Mouse (Mus musculus): ENCODE measurements around the gene Fermt3.

Fermt3 gene

DNA sequence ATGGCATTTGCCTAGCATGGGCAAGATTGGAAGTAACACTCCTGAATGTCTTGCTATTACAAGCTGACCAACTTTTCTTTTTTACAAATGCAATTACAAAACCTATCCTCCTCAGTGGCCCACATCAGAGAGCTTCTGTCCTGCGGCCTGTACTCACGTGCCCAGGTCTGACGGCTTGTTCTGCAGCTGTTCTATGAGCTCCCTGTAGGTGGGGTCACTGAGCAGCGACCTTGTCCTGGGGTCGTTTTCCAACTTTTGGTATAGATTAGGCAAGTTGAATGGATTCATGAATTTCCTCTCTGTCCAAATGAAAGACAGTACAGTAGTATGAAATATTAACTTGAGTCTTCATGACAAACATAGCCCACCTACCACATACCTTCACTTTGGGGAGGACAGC, 14.7 kb upstream of the Fermt3 start:
- no peak for DNase-seq

DNA sequence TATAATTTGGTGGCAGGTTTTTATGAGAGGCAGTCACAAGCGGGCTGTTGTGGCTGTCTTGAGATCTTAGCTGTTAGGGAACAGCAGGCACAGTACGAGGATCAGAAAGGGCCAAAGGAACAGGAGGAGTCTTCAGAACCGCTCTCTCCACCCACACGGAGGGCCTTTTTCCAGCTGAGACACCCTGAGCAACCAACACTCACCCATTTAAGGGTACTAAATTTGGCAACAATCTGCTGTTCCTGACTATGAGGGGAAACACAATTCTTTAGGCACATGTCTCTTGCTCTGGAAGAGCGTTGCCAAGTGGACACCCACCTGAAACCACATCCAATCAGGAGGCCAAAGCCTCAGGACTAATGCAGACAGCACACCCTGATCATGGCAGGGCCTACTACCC, 10.3 kb upstream of the Fermt3 start:
- no peak for DNase-seq

DNA sequence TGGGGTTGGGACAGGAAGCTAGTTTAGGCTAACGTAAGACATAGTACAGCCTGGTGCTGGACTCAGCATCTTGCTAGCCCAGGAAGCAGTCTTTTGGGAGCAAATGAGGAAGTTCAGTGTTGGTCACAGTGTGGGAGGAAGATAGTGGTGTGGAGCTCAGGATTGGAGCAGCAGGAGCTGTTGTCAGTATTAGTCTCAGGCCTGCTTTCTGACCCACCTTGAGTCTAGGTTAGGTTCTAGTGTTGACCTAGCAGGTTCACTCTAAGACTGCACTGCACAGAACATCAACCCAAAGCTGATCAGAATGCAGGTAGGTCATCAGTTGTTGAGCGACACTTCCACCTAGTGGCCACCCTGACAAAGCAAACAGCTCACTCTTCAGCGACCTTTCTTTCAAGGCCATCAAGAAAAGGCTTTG, 964 bp upstream of the Fermt3 start:
- peak; percentile 58 for DNase-seq

DNA sequence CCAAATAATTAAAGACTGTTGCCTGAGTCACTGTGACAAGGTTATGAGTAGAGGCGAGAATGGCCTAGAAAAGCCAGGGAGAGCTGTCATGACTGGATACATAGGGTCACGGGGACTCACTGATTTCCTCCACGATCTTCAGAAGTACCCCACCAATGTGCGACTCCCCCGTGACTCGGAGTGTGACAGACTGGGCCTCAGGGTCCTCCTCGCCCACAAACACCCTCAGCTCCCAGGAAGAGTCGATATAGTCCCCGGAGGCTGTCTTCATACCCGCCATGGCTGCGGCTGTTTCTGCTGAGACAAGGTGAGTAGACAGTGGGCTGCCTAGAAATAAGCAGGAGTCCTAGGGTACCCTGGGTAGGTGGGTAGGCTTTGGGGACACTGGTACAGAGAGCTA, 723 bp downstream of the Fermt3 start:
- DNase-seq = no peak

DNA sequence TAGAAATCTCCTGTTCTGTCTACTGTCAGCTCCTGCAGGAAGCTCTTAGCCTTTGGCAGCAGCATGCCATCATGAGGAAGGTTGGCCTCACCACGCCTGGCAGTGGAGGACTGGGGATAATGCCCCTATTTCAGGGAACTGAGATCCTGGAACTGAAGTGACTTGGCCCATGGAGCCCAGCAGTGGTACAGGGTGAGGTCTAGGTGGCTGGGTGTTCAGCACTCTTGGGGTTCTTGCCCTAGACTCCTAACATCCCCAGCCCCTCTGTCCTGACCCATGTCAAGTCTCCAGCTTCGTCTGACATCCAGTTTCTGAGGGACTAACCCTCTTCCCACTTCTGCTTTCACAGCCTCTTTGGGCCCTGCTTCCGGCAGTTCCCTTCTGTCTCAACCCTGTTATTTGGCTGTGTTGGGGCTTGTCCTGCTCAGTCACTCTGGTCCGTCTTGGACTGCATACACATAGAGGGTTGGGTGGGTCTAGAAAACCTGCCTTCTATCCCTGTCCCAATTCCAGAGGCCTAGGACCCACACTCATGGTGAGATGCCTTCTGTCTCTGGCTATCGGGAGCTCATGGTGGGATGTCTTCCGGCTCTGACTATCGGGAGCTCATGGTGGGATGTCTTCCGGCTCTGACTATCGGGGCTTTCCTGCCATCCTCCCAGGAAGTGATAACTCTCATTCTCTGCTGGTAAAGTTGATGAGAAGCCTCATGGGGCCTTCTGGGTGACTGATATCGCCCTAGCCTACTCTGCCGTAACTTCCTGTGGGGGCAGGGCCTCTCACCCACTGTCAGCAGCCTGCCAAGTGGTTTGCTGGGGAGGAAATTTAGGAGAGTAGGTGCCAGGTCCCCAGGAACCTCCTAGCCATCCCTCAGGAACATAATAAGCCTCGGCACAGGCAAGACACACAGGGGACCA, 1.5 kb downstream of the Fermt3 start:
- DNase-seq = no peak

DNA sequence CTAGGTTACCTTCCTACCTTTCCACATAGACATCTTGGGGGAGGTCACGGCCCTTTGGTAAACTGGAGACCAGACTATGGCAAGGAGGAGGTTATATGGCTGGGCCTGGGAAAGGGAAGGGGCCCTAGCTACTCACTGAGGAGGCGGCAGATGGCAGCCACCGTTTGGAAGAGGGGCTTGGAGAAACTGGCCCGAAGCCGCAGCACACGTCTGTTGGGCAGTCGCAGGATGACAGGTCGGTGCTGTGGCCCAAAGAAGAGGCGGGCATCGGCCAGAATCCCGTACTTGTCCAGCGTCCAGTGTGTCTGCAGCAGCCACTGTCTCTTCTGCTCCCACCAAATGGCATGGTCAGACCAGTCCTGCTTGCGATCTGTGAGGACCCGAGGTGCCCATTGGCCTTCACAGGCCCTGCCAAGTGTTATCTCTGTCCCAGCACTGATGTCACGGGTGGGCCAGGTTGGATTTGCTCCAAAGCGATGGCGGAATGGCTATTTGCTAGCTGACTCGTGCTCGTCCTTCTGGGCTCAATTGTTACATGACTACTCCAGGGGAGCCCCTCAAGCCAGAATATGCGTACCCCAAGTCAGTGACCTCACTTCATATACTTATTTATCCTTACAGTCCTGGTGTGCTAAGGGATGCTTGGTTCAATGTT, 4.7 kb downstream of the Fermt3 start:
- no peak for DNase-seq

DNA sequence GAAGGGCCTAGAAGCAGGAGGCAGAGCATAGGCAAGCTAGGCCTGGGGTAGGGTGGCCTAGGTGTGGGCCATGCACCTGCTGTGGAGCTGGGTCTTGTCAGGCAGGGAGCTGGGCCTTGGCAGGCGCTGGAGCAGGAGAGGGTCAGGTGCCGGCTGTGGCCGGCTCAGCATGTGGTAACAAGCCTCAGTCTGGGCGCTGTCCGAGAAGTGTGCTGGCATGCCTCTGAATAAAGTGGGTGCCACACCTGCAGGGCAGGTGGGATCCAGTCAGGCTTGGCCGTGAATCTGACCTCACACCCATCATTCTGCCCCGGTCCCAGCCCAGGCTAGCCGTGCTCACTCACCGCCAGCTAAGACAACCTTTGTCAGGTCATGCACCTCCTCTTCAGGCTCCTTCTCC, 5.3 kb downstream of the Fermt3 start:
- no peak for DNase-seq

DNA sequence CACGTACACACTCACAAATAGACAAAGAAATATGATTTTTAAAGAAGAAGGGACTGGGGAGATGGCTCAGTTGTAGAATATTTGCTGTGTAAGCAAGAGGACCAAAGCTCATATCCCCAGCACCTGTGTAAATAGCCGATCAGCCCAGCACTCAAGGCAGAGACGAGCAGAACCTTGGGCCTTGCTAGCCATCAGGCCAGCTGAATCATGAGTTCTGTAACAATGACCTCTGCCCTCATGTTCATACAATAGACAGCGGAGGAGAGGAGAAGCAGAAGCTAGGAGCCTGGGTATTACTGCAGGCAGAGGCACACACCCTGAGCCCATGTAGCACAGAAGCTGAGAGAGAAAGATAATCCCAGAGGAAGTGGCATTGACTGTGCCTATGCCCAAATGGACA, 6.8 kb downstream of the Fermt3 start:
- DNase-seq = no peak

DNA sequence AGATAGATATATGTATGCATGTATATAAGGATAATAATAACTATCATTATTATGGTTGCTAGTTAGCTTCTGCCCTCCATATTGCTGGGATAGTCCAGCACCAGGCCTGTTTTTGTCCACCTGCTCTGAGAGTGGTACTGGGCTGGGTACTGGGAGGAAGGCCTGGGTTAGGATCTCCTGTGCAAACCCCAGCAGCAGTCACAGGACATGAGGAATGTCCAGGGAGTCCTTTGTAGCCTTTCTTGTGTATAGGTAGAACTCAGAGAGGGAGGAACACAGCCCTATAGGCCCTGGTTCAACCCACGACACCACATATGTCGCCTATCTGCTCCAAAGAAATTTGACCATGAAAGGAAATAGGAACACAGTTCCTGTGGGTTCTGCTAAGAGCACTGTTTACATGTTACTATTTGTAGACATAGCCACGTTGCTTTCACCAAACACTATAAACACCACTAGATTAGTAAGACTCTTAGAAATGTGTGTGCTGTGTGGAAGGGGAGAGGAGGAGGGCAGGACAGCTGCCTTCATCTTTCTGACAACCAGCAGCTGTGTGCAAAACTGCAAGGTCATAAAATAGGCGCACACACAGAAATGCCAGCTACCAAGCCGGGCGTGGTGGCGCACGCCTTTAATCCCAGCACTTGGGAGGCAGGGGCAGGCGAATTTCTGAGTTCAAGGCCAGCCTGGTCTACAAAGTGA, 12.2 kb downstream of the Fermt3 start:
- DNase-seq = no peak

DNA sequence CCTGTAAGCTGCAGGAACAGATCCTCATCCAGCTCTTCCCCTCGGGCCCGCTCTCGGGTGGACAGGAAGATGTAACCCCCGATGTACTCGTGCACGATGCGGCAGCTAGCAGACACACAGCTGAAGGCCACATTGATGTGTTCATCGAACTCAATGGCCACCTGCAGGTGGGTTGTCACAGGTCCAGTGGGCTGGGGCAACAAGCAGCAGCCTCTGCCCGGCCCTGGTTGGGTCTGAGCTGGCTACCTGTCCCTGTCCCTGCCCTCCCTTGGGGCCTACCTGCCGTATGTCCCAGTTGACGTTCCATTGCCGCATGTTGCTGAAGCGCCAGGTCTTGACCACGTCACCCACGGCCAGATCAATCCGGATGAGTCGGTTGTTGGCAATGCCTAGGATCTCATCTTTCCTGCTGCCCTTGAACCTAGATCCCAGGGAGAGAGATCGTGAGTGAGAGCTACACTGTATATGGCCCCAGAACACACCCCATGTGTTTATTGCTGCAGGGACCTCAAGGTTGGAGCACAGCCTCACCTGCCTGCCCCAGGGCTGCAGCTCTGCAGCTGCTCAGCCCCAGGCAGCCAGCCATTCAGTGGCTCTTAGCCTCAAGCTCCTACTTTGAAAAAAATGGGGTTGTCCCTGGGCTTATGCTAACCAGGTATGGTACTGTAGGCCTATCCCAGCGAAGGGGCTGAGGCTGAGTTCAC, 19.8 kb downstream of the Fermt3 start:
- DNase-seq = no peak

DNA sequence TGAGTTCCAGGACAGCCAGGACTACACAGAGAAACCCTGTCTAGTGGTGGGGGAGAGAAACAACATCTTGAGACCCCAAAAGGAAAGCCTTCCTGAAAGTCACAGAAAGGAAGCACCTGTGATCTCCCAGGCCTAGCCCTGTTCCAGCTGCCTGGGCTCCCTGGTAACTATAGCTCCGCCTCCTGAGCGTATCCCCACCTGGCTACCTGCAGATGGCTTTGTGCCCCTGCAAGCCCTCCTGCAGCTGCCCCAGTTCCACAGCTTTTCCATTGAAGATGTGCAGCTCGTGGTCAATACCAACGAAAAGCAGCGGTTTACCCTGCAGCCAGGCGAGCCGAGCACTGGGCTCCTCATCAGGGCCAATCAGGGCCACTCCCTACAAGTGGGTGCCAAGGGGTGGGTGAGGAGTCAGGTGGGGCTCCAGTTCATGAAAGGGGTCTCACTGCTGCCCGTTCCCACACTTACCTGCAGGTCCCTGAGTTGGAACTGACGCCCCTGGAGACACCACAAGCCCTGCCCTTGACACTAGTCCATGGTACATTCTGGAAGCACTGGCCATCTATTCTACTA, 21.5 kb downstream of the Fermt3 start:
- DNase-seq = peak; percentile 52

DNA sequence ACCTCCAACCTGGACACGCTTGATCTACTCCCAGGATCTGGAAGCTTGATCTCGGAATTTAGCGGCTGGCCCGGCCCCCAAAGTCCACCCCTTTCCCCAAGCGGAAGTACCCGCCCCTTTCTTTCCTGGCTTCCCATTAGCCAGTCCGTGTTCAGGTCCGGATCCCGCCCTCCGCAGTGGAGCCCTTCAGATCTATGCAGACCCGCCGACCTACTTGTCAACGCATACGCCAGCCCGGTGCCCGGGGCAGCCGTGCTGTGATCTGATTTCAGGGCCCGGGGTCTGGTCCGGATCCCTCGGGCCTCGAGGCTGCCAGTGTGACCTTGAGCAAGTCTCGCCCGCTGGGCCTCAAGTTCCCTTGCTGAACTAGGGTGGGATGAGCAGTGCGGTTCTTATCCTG, 23.3 kb downstream of the Fermt3 start, which contains the start of the genes Nudt22 and Trpt1:
Gene Nudt22 (minus strand): TSS at position 112 of the 400 bp plus-strand sequence.
Gene Trpt1 (plus strand): TSS at position 126 of the 400 bp plus-strand sequence.
- peak; percentile 92 for DNase-seq

DNA sequence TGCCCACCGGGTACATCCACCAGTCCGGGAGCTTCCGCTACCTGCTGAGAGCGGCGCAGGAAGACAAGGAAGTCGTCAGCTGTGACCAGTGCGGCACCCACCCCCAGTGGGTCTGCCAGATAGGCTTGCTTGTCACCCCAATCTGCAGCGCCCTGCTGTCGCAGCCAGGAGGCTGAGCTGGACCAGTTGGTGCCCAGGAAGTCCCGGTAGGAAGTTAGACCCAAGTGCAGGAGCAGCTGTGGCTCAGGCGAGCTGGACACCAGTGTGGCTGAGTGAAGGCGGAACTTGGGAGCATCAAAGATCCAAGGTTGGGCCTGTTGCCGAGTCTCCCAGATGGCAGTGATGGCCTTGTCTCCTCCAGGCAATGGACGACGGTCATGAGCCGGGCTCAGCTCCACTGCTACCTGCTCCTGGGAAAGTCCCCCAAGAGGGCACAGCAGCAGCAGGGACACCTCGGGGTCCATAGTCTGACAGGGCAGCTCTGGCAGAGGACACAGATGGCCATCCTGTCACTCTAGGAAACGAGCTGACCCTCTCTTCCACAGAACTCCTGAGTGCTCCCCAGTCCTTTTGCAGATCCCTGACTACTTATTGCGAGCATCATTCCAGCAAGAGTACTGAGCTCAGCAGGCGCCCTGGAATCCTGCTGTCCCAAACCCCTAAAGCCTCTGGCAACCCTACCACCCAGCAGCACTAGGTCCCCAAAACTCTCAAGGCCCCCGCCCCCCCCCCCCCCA, 23.8 kb downstream of the Fermt3 start:
- peak; percentile 76 for DNase-seq

DNA sequence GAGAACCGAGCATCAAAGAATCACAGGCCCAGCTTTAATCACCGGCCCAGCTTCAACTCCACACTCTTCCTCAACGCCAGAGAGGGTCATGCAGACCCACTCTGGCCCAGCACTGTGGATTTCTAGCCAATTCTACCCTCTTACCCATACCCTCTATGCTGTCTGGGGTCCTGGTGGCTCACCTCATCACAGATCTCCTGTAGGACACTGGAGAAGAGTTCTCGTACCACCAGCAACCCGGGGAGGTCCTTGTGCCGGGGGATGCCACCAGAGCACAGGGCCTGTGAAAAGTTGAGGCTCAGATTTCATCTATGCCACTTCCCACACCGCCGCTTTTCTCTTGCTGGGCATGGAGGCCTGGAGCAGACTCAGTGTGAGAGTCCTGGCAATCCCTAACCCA, 24.8 kb downstream of the Fermt3 start:
- DNase-seq = peak; percentile 48

DNA sequence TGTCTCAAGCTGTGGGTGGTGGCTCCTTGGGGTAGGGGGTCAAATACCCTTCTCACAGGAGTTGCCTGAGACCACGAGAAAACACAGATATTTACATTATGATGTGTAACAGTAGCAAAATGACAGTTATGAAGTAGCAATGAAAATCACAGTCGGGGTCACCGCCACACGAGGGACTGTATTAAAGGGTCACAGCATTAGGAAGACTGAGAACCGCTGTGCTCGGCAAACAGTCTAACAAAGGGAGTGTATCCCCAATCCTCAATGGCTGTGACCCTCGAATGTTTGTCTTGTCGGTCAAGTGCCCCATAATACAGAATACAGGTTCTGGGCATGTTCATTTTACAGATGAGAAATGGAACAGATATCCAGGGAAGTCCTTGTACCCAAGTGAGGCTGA, 25.3 kb downstream of the Fermt3 start:
- DNase-seq = peak; percentile 46

DNA sequence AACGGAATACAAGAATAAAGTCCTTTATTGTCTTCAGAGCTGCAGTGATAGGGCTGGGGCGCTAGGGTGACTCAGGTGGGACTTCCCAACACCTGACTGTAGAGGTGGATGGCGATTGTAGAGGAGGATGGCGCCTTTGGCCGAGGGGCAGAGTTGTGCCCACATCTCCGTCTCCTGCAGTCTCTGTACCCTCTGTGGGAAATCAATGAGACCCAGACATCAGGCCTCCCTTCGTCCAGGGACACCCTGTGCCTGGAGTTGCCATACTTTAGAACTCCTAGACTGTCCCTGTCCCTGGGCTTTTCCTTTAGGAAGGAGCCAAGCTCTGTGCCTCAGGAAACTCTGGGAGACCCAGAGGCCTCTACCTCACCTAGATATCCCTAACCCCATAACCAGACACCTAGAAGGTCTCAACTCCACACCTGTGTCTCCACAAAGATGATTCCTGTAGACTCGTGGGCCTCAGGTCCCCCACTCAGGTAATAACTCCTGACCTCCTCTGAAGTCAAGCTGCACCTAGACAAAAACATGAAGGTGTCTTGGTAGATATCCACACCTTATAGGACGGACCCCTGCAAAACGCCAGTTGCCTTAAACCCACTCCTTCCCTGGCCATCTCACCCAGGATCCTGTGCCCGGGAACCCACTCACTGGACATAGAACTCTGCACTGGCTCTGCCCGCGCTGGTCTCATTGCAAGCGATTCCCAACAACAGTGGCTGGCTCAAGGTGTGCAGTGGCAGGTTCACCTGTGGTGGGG, 26.1 kb downstream of the Fermt3 start:
- peak; percentile 52 for DNase-seq

DNA sequence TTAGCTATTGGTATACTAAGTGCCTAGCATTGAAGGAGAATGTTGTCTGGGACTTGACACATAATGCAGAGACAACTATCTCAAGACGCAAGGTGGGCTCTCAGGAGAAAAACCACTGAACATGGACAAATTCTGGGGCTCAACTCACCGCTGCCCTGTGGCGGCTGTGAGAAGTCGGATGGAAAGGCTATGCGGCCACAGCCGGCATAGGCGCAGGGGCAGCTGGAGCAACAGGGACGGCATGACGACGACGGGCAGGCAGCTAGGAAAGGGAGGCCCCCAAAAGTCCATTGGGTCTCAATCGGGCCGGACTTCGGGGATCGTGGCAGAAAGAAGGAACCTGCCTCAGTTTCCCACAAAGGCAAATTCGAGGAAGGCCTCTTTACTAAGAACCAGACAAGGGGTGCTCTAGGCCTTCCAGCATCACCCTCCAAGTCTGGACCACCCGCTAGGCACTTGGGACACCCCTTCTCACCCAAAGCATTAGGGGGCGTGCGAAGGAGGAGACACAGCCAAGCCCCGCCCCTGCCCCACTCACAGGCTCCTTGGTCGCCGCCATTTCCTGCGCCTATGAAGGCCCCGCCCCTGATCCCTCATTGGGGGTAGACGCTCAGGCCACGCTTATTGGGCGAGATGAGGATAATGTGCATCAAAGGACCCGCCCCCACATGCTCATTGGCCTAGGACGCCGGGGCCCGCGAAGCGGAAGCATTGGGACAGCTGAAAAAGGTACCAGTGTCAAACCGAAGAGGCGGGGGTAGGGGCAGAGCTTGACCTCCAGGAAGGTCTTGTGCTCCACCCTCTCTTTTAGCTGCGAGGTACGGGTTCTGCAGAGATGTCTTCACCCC, 27.0 kb downstream of the Fermt3 start, which contains the start of gene Dnajc4:
Gene Dnajc4 (minus strand): TSS at position 562 of the 848 bp plus-strand sequence.
- peak; percentile 97 for DNase-seq

DNA sequence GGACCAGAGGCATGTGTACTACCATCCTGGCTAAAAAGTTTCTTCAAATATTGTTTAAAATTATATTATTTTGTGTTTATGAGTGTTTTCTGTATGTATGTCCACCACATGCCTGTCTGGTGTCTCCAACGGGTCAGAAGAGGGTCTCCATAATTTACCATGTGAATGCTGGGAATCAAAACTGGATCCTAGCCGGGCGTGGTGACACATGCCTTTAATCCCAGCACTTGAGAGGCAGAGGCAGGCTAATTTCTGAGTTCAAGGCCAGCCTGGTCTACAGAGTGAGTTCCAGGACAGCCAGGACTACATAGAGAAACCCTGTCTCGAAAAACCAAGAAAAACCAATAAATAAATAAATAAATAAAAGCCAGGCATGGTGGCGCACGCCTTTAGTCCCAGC, 28.1 kb downstream of the Fermt3 start:
- peak; percentile 51 for DNase-seq

DNA sequence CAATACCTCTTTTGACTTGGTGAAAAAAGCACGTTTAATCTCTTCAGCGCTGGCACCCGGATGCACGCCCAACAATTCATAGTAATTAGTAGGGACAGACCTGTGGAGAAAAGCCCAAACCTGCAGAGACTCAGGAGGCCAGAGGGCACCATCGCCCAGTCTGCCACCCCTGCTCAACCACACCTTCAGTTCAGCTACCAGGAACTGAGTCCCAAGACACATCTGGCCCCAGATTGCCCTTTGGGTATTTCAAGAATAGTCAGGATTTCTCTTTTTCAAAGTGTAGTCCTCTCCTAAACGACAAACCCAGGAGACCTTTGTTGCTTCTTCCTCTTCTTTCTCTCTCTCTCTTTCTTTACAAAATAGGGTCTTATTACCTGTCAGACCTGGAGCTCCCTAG, 28.6 kb downstream of the Fermt3 start:
- DNase-seq = no peak

DNA sequence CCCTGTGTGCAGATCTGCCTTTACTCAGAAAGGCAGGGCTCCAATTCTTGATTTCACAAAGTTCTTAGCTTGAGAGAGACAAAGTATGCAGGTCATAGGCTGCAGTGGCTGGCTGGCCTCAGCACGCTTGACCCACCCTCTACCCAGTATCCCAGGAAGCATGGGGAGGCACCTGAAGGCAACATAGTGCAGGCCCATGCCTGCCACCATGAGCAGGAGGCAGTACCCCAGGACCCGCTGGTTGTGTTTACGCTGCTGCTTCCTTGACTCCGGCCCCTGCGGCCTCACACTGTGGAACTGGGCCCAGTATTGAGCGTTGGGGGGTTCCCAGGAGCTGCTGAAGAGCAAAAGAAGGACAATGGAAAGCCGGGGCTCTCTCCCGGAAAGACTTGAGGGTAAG, 30.0 kb downstream of the Fermt3 start:
- no peak for DNase-seq

All from cerebellum, adult 9-11 months (tissue).